Mouse (Mus musculus) hindlimb bud, embryonic 11.5 days (tissue): ENCODE measurements around the gene Drap1.

Experiments used
- DNase-seq: peaks from one replicate; pipeline ENCODE4 v3.0.0-alpha.2; 2012; ENCODE audit warnings: low read depth, low spot score; ENCODE audit errors: extremely low spot score

The Drap1 gene

DNA sequence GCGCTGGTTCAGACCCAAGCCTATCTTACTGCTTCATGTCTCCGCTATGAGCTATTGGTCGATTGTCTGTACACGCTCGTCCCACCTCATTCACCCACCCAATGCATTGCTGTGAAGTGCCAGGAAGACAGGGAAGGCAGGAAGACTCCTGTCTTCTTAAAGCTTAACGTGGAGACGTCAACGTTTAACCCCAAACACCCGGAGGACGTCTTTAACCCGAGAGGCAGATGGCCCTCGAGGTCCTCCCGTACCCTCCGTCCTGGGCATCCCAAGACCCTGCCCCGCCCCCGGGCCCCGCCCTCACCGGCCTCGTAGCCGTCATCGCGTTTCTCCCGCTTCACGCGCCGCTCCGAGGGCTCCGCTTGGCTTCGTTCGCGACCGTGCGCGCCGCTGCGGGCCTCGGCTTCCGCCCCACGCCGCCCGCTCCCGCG is 36.8 kb downstream of the Drap1 start:
- DNase-seq: no peak

DNA sequence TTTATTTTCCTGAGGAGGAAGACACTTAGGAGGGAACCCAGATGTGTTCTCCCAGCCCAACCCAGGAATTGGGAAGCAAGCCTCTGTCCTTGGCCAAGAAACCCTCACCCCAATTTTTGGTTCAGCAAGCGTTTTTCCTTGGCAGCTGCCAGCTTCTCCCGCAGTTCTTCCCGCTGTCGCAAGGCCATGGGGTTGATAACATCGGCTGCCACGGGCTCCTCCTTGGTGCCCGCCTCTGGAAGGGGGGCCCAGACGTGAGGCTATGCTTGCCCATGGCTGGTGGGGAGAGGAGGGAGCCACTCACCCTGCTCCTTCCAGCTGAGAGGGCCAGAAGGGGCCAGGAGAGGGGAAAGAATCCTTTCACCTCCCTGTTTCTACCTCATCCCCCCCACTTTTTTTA is 40.1 kb downstream of the Drap1 start:
- no peak for DNase-seq

DNA sequence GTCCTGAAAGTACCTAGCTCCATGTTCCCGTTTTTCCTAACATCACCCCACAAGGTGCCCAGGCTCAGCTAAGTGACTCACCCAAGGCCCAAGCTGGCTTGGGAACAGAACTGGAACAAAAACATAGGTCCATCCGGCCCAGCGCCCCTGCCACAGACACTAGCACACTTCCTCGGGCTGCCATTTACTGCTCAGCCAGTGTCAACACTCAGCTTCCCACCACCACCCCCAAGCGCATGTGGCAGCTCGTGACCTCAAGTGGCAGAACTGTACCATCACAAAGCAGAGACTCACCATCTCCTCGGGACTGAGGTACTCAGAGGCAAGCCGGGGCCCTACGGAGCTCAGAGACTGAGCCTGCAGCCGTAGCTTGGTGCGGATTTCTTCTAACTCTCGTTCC is 41.5 kb downstream of the Drap1 start:
- no peak for DNase-seq

DNA sequence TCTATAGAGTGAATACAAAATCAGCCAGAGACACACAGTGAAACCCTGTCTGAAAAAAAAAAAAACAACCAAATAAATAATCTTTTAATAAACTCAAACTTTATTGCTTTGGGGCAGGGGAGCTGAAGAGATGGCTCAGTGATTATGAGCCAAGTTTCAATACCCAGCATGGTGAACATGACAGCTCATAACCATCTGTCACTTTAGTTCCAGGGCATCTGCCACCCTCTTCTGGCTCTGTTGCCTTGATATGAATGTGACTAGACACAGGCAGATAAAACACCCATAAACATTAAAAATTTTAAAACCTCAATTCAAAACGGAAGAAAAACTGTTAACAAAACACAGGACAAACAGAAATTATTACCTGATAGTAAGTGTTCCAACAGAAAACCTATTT is 47.3 kb downstream of the Drap1 start:
- DNase-seq: no peak

DNA sequence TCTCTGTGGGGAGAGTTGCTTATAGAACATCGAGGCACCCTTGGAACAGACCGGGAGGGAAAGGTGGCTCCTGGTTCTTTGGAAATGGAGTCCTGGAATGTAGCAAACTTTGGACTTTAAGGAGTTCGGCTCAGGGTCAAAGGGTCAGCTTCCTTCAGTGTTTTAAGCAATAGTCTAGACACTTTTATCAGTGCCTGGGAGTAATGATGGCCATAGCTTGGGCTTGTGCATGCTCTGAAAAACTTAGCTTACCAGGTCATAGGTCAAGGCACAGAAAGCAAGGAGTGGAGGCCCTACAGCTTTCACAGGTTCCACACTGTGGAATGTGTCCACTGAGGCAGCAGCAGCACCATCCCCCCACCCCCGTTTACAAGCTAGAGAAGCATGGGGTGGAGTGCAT is 50.0 kb downstream of the Drap1 start:
- no peak for DNase-seq

DNA sequence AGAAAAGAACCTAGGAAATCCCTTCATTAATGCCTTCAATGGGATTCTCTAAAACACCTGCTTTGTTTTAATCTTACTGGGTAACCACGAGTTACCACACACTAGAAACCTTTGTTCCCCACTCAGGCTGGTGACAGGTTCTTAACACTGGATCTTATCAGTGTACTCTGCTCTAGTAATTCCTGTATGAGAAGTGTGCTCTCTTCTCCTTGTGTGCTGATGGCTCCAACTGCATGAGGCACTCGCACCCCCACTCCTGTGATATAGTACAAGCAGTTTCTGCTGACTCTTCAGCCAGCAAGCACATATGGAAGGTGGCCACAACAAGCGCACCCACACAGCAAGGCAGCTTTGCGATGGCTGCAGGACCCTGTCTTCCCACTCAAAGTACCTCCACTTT is 50.6 kb downstream of the Drap1 start:
- DNase-seq: no peak
